Mouse (Mus musculus): ENCODE measurements around the gene Zfp319. TPM values are rescaled to one million over a fixed set of nuclear protein-coding genes. Genes with fewer than 3 reads are reported as not detected.
A peak's percentile ranks its signal among the peaks of the same experiment; 100 is the strongest.
"Not testable (repeated sequence)": the region's sequence is repeated elsewhere in the genome, so short reads cannot be mapped to it uniquely, and the experiment has no call there.

Zfp319 gene
- total RNA-seq (2012; rRNA removed) = 2.4 and 3.2 TPM in 2 replicates

GRCm38 (mm10) chr8:95331720-95332436, at the start of gene Zfp319, which contains the start of gene Usb1:
Zfp319 (minus strand) TSS chr8:95331950.
Usb1 (plus strand) TSS chr8:95332284.
- in situ Hi-C loops (cut with MboI; ENCODE audit: low sequenced_read_pairs in 2 of 2, unreplicated experiment in 2 of 2) = no loop called here
- Histone ChIP-seq H3K9ac (ENCODE audit: insufficient read depth, low read depth, low read length, poor library complexity, severe bottlenecking) (peak within 1 kb of the TSS; percentile 85), H3K4me3 (ENCODE audit: insufficient read depth in 1 of 2, low read depth in 1 of 2, low read length in 2 of 2, poor library complexity in 1 of 2, severe bottlenecking in 1 of 2) (peak within 1 kb of the TSS; percentile 82 to 96), H3K27ac (ENCODE audit: insufficient read depth, low read depth, low read length, poor library complexity, severe bottlenecking) (peak within 1 kb of the TSS; percentile 85), H3K4me1 (ENCODE audit: control insufficient read depth in 2 of 2, insufficient read depth in 2 of 2, low read length in 2 of 2, poor library complexity in 1 of 2) (peaks cover 3 to 14% of the 10 kb centered on the region in 2 experiments; a peak in 2 of 4 replicates), H3K9me3 (ENCODE audit: control insufficient read depth, insufficient read depth, low read depth, low read length) (no peaks in the 10 kb centered on the region), H3K36me3 (ENCODE audit: control insufficient read depth, insufficient read depth, low read length, poor library complexity, severe bottlenecking) (peaks cover 9% of the 10 kb centered on the region; the same call in 1 of the 2 replicates)
- DNase-seq (ENCODE audit: low read depth, low spot score) = peak; percentile 80
- TF ChIP-seq MAFK (IDR thresholded peaks at IDR 0.05; ENCODE audit: insufficient read depth, low read depth, low read length) (no peak), HCFC1 (IDR thresholded peaks at IDR 0.05; ENCODE audit: borderline replicate concordance, insufficient read depth, low read length) (peak; percentile 58; the same call in 1 of the 2 replicates), CHD2 (IDR thresholded peaks at IDR 0.05; ENCODE audit: low read depth, low read length) (no peak)

- Histone ChIP-seq H3K27ac (ENCODE audit: insufficient read depth, low read depth, low read length, poor library complexity, severe bottlenecking) (no peak overlapping the region), H3K9ac (ENCODE audit: insufficient read depth, low read depth, low read length, poor library complexity, severe bottlenecking) (no peak overlapping the region), H3K9me3 (ENCODE audit: control insufficient read depth, insufficient read depth, low read depth, low read length) (no peaks in the 10 kb centered on the region), H3K36me3 (ENCODE audit: control insufficient read depth, insufficient read depth, low read length, poor library complexity, severe bottlenecking) (no peaks in the 10 kb centered on the region), H3K4me1 (ENCODE audit: control insufficient read depth in 2 of 2, insufficient read depth in 2 of 2, low read length in 2 of 2, poor library complexity in 1 of 2) (no peaks in the 10 kb centered on the region), H3K4me3 (ENCODE audit: insufficient read depth in 1 of 2, low read depth in 1 of 2, low read length in 2 of 2, poor library complexity in 1 of 2, severe bottlenecking in 1 of 2) (no peak overlapping the region)
- in situ Hi-C loops (cut with MboI; ENCODE audit: low sequenced_read_pairs in 2 of 2, unreplicated experiment in 2 of 2) = no loop called here
- no peak for DNase-seq (ENCODE audit: low read depth, low spot score)
- TF ChIP-seq CHD2 (IDR thresholded peaks at IDR 0.05; ENCODE audit: low read depth, low read length) = no peak
- no peak for TF ChIP-seq MAFK (IDR thresholded peaks at IDR 0.05; ENCODE audit: insufficient read depth, low read depth, low read length)
- TF ChIP-seq HCFC1 (IDR thresholded peaks at IDR 0.05; ENCODE audit: borderline replicate concordance, insufficient read depth, low read length) = no peak
- TF ChIP-seq ZNF384 (IDR thresholded peaks at IDR 0.05; ENCODE audit: low read depth, low read length) = no peak
- TF ChIP-seq ZC3H11A (IDR thresholded peaks at IDR 0.05; ENCODE audit: borderline replicate concordance, low read depth, low read length) = no peak
These were observed 49.2 kb upstream of the Zfp319 start for GRCm38 (mm10) chr8:95380953-95381352.

GRCm38 (mm10) chr8:95378928-95379327, 47.2 kb upstream of the Zfp319 start:
- not testable (repeated sequence) for DNase-seq (ENCODE audit: low read depth, low spot score); H3K36me3 ChIP-seq (ENCODE audit: control insufficient read depth, insufficient read depth, low read length, poor library complexity, severe bottlenecking)

GRCm38 (mm10) chr8:95377863-95378291, 46.1 kb upstream of the Zfp319 start:
- Histone ChIP-seq H3K27ac (ENCODE audit: insufficient read depth, low read depth, low read length, poor library complexity, severe bottlenecking) (no peak overlapping the region), H3K4me1 (ENCODE audit: control insufficient read depth in 2 of 2, insufficient read depth in 2 of 2, low read length in 2 of 2, poor library complexity in 1 of 2) (peaks cover 0 to 10% of the 10 kb centered on the region in 2 experiments; a peak in 2 of 4 replicates), H3K4me3 (ENCODE audit: insufficient read depth in 1 of 2, low read depth in 1 of 2, low read length in 2 of 2, poor library complexity in 1 of 2, severe bottlenecking in 1 of 2) (no peak overlapping the region), H3K9ac (ENCODE audit: insufficient read depth, low read depth, low read length, poor library complexity, severe bottlenecking) (no peak overlapping the region), H3K9me3 (ENCODE audit: control insufficient read depth, insufficient read depth, low read depth, low read length) (no peaks in the 10 kb centered on the region), H3K36me3 (ENCODE audit: control insufficient read depth, insufficient read depth, low read length, poor library complexity, severe bottlenecking) (no peaks in the 10 kb centered on the region)
- DNase-seq (ENCODE audit: low read depth, low spot score) = no peak
- TF ChIP-seq HCFC1 (IDR thresholded peaks at IDR 0.05; ENCODE audit: borderline replicate concordance, insufficient read depth, low read length) = no peak
- TF ChIP-seq CHD2 (IDR thresholded peaks at IDR 0.05; ENCODE audit: low read depth, low read length) = no peak
- TF ChIP-seq MAFK (IDR thresholded peaks at IDR 0.05; ENCODE audit: insufficient read depth, low read depth, low read length) = no peak
- no peak for TF ChIP-seq ZNF384 (IDR thresholded peaks at IDR 0.05; ENCODE audit: low read depth, low read length)
- TF ChIP-seq ZC3H11A (IDR thresholded peaks at IDR 0.05; ENCODE audit: borderline replicate concordance, low read depth, low read length) = no peak
- in situ Hi-C loops (cut with MboI; ENCODE audit: low sequenced_read_pairs in 2 of 2, unreplicated experiment in 2 of 2) = no loop called here

More at GRCm38 (mm10) chr8:95378928-95379327, 47.2 kb upstream of the Zfp319 start:
- H3K9ac ChIP-seq (ENCODE audit: insufficient read depth, low read depth, low read length, poor library complexity, severe bottlenecking); in situ Hi-C loops (cut with MboI; ENCODE audit: low sequenced_read_pairs in 2 of 2, unreplicated experiment in 2 of 2); H3K27ac ChIP-seq (ENCODE audit: insufficient read depth, low read depth, low read length, poor library complexity, severe bottlenecking); H3K9me3 ChIP-seq (ENCODE audit: control insufficient read depth, insufficient read depth, low read depth, low read length); H3K4me1 ChIP-seq (ENCODE audit: control insufficient read depth in 2 of 2, insufficient read depth in 2 of 2, low read length in 2 of 2, poor library complexity in 1 of 2); H3K4me3 ChIP-seq (ENCODE audit: insufficient read depth in 1 of 2, low read depth in 1 of 2, low read length in 2 of 2, poor library complexity in 1 of 2, severe bottlenecking in 1 of 2): not testable (repeated sequence)

Measured in ES-E14 (cell line).